Mouse (Mus musculus): ENCODE data around the gene Il31. TPM values are rescaled to one million over a fixed set of nuclear protein-coding genes. Genes with fewer than 3 reads are reported as not detected.

The Il31 gene
- polyA plus RNA-seq, 1 experiment from 2014 or later: not detected

DNA sequence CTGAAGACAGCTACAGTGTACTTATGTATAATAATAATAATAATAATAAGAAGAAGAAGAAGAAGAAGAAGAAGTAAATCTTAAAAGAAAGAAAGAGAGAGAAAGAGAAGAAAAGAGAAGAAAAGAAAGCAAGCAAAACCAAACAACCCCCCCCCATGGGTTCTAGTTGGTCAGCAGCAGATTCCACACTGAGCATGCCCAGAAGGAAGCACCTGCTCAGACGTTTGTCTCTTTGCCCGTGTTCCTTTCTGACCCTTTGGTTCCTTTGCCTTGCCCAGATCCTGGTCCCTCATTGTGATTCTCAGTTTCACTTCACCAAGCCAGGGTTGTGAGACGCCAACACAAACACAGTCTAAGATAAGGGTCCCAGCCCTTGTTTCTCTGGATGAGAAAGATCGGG is 12.7 kb upstream of the Il31 start:
- Histone ChIP-seq H3K4me1 (ENCODE audit: control insufficient read depth, insufficient read depth, low read length) (no peaks in the 10 kb centered on the region; the same call in 1 of the 2 replicates), H3K36me3 (ENCODE audit: control insufficient read depth, insufficient read depth, low read length) (no peaks in the 10 kb centered on the region), H3K9me3 (ENCODE audit: control insufficient read depth, low read length) (no peaks in the 10 kb centered on the region), H3K4me3 (ENCODE audit: low read depth, low read length) (no peak overlapping the region), H3K4me2 (ENCODE audit: low read depth, low read length) (no peak overlapping the region), H3K9ac (replicated peaks; ENCODE audit: low read depth, low read length) (no peak overlapping the region), H3K27me3 (ENCODE audit: control insufficient read depth, insufficient read depth, low read length) (no peaks in the 10 kb centered on the region), H3K27ac (ENCODE audit: low read depth, low read length) (no peak overlapping the region)
- no peak for ATAC-seq (ENCODE audit: low read depth)
- WGBS: 87% methylated on average over 4 of the region's 4 CpGs

DNA sequence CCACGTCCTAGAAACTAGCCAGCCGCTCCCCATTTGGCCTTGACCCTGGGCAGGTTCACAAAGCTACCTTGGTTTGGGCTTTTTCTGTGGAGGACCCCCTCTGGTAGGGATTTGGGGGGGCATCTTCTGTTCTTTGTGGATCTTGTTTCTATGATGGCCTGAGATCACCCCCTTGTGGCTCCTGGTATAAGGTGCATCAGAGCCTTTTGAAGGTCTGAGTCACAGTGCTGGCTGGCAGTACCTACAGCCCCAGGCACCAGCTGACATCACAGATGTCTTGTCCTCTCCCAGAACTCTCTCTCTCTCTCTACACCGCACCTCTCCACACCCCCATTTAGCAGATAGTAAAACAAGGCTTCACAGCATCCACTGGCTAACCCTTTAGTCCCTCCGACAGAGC is 10.4 kb upstream of the Il31 start:
- 45% methylated on average over 4 of the region's 4 CpGs for WGBS
- Histone ChIP-seq H3K27me3 (ENCODE audit: control insufficient read depth, insufficient read depth, low read length) (no peaks in the 10 kb centered on the region), H3K36me3 (ENCODE audit: control insufficient read depth, insufficient read depth, low read length) (no peaks in the 10 kb centered on the region), H3K9me3 (ENCODE audit: control insufficient read depth, low read length) (no peaks in the 10 kb centered on the region), H3K4me1 (ENCODE audit: control insufficient read depth, insufficient read depth, low read length) (no peaks in the 10 kb centered on the region; the same call in 1 of the 2 replicates), H3K4me2 (ENCODE audit: low read depth, low read length) (no peak overlapping the region), H3K27ac (ENCODE audit: low read depth, low read length) (no peak overlapping the region), H3K4me3 (ENCODE audit: low read depth, low read length) (no peak overlapping the region), H3K9ac (replicated peaks; ENCODE audit: low read depth, low read length) (no peak overlapping the region)
- ATAC-seq (ENCODE audit: low read depth): no peak

DNA sequence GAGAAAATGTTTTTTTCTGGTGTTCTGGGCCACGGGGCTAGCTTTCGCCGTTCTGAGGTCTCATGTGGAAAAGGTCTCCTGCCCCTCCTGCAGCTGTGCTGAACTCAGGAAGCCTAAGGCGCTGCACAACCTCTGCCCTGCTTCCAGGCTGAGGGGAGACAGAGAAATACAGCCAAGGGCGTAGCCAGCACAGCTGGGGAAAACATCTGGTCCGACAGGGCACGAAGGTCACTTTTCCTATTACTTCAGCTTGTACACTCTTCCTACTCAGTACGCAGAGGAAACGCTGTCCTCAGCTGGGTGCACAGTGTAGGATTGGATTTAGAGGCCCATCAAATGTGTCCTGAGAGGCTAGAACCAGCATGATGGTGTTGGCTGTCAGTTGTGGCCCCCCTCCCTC is 646 bp upstream of the Il31 start:
- Histone ChIP-seq H3K36me3 (ENCODE audit: control insufficient read depth, insufficient read depth, low read length) (no peaks in the 10 kb centered on the region), H3K9me3 (ENCODE audit: control insufficient read depth, low read length) (no peaks in the 10 kb centered on the region), H3K4me2 (ENCODE audit: low read depth, low read length) (no peak overlapping the region), H3K27ac (ENCODE audit: low read depth, low read length) (no peak overlapping the region), H3K27me3 (ENCODE audit: control insufficient read depth, insufficient read depth, low read length) (no peaks in the 10 kb centered on the region), H3K4me3 (ENCODE audit: low read depth, low read length) (no peak overlapping the region), H3K9ac (replicated peaks; ENCODE audit: low read depth, low read length) (no peak overlapping the region), H3K4me1 (ENCODE audit: control insufficient read depth, insufficient read depth, low read length) (0 out of 2 replicates have a peak, but pooled peaks cover 5% of the 10 kb centered on the region)
- 69% methylated on average over 9 of the region's 9 CpGs for WGBS
- ATAC-seq (ENCODE audit: low read depth): no peak

DNA sequence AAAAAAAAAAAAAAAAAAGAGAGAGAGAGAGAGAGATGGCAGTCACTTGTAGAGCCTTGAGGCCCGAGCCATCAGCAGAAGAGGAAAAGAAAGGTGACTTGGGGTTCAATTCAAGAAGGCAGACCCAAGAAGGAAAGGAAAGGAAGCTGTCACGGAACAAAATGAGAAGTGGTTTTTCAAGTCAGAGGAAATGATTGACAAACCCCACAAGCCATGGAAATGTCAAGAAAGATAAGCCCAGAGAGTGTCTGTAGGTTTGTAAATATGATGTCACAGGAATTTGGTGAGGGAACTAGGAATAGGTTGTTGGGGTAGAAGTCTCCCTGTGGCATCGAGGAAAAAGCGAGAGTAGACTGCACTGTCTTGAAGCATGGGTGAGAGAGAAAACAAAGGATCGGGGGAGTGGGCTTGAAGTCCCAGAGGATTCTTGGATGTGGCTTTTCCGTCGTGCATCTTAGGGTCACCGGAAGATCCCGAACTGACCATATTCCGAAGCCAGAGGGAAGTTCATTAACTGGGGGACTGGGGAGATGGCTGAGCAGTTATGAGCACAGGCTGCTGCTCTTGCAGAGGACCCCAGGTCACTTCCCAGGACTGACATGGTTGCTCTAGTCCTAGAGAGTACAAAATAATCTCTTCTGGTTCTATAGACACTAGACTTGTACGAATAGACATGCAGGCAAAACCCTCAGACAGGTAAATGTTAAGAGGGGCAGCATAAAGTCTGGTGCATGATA is 1.5 kb downstream of the Il31 start:
- ATAC-seq (ENCODE audit: low read depth): no peak

DNA sequence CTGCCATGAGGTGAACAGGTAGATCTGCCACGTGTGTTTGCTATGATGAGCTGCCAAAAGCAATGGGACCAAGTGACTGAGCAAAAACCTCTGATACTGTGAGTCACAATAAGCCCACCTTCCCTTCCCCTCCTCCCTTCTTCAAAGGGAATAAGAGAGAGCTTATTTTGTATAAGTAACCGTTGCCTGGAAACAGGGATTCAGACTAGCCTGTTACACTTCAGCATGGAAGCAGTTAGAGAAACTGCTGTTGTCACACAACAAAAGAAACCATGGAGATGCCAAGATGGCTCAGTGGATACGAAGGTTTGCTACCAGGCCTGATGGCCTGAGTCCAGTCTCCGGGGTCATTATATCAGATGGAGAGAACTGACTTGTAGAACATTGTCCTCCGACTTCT is 15.5 kb downstream of the Il31 start:
- Histone ChIP-seq H3K27me3 (ENCODE audit: control insufficient read depth, insufficient read depth, low read length) (no peaks in the 10 kb centered on the region), H3K4me2 (ENCODE audit: low read depth, low read length) (no peak overlapping the region), H3K9me3 (ENCODE audit: control insufficient read depth, low read length) (no peaks in the 10 kb centered on the region), H3K4me1 (ENCODE audit: control insufficient read depth, insufficient read depth, low read length) (no peaks in the 10 kb centered on the region), H3K4me3 (ENCODE audit: low read depth, low read length) (no peak overlapping the region), H3K27ac (ENCODE audit: low read depth, low read length) (no peak overlapping the region), H3K36me3 (ENCODE audit: control insufficient read depth, insufficient read depth, low read length) (no peaks in the 10 kb centered on the region), H3K9ac (replicated peaks; ENCODE audit: low read depth, low read length) (no peak overlapping the region)
- ATAC-seq (ENCODE audit: low read depth): no peak
- WGBS: 63% methylated on average over 5 of the region's 5 CpGs

More for the DNA sequence above, 1.5 kb downstream of the Il31 start:
- Histone ChIP-seq H3K27me3 (ENCODE audit: control insufficient read depth, insufficient read depth, low read length) (no peaks in the 10 kb centered on the region), H3K4me2 (ENCODE audit: low read depth, low read length) (no peak overlapping the region), H3K9ac (replicated peaks; ENCODE audit: low read depth, low read length) (no peak overlapping the region), H3K4me3 (ENCODE audit: low read depth, low read length) (no peak overlapping the region), H3K27ac (ENCODE audit: low read depth, low read length) (no peak overlapping the region), H3K9me3 (ENCODE audit: control insufficient read depth, low read length) (no peaks in the 10 kb centered on the region), H3K36me3 (ENCODE audit: control insufficient read depth, insufficient read depth, low read length) (no peaks in the 10 kb centered on the region), H3K4me1 (ENCODE audit: control insufficient read depth, insufficient read depth, low read length) (0 out of 2 replicates have a peak, but pooled peaks cover 5% of the 10 kb centered on the region)
- 87% methylated on average over 11 of the region's 11 CpGs for WGBS

DNA sequence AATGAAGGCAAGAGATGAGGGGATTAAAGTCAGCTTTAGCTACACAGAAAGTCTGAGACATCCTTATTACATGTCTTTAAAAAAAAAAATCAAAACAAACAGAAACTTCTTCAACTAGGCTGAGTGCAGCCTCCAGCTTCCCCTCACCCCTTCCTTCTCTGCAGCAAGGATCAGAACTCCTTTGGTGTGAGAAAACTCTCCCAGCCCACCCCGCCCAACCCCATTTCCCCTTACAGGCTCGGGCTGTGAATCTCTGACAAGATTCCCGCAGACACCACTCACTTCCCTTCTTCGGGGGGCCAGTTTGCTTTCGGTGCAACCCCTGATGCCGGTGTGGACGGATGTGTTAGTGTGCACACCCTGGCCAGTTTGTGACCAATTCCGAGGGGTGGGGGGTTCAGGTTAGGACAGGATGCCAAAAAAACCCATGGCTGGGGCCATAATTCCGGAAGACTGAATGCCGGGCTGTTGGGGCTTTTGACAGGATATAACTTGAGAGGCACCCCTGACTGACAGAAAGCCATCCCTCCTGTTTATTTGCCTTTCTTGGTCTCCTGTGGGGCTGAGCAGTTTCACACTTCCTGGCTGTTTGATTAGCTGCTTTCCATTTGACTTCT is 18.4 kb downstream of the Il31 start:
- no peak overlapping the region for H3K27ac ChIP-seq (ENCODE audit: low read depth, low read length)
- WGBS: 58% methylated on average over 10 of the region's 10 CpGs
- H3K4me3 ChIP-seq (ENCODE audit: low read depth, low read length): no peak overlapping the region
- no peaks in the 10 kb centered on the region for H3K4me1 ChIP-seq (ENCODE audit: control insufficient read depth, insufficient read depth, low read length)
- H3K27me3 ChIP-seq (ENCODE audit: control insufficient read depth, insufficient read depth, low read length): no peaks in the 10 kb centered on the region
- H3K4me2 ChIP-seq (ENCODE audit: low read depth, low read length): no peak overlapping the region
- no peak overlapping the region for H3K9ac ChIP-seq (replicated peaks; ENCODE audit: low read depth, low read length)
- ATAC-seq (ENCODE audit: low read depth): no peak
- H3K36me3 ChIP-seq (ENCODE audit: control insufficient read depth, insufficient read depth, low read length): no peaks in the 10 kb centered on the region
- H3K9me3 ChIP-seq (ENCODE audit: control insufficient read depth, low read length): no peaks in the 10 kb centered on the region

DNA sequence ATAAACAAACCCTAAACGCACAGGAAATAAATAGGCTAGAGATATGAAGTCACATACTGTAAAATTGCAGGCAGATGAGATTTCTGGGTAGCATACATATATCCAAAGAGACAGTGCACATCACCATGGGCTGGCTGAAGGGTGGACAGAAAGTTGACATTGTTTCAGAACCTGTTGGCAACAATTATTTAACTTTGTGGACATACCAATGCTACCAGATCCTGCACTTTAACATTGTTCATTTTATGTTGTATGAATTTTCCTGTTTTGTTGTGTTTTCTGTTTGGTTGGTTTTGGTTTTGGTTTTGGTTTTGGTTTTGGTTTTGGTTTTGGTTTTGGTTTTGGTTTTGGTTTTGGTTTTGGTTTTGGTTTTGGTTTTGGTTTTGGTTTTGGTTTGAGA is 24.7 kb downstream of the Il31 start:
- no peak for ATAC-seq (ENCODE audit: low read depth)
- Histone ChIP-seq H3K27ac (ENCODE audit: low read depth, low read length) (no peak overlapping the region), H3K36me3 (ENCODE audit: control insufficient read depth, insufficient read depth, low read length) (no peaks in the 10 kb centered on the region), H3K9me3 (ENCODE audit: control insufficient read depth, low read length) (no peaks in the 10 kb centered on the region), H3K4me1 (ENCODE audit: control insufficient read depth, insufficient read depth, low read length) (no peaks in the 10 kb centered on the region), H3K4me3 (ENCODE audit: low read depth, low read length) (no peak overlapping the region), H3K9ac (replicated peaks; ENCODE audit: low read depth, low read length) (no peak overlapping the region), H3K4me2 (ENCODE audit: low read depth, low read length) (no peak overlapping the region), H3K27me3 (ENCODE audit: control insufficient read depth, insufficient read depth, low read length) (no peaks in the 10 kb centered on the region)
- WGBS: 73% methylated on average over 1 of the region's 1 CpGs

DNA sequence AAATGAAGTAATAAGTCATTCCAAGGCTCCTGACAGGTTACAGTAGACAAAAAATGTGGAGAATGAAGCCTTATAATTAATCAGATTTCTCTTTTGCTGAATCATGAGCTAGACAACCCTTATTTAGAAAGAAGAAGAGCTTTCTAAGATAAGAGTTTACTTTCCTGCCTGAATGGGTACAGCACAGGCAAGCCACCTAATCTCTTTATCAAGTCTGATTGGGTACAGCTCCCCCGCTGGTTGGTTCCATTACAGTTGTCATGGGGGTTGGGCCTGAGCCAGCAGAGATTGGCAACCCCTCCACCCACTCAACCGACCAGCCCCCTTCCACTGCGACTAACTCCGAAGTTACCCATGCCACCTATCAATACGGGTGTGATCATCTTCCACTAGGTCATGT is 27.9 kb downstream of the Il31 start:
- Histone ChIP-seq H3K4me3 (ENCODE audit: low read depth, low read length) (no peak overlapping the region), H3K4me1 (ENCODE audit: control insufficient read depth, insufficient read depth, low read length) (no peaks in the 10 kb centered on the region), H3K9ac (replicated peaks; ENCODE audit: low read depth, low read length) (no peak overlapping the region), H3K4me2 (ENCODE audit: low read depth, low read length) (no peak overlapping the region), H3K27ac (ENCODE audit: low read depth, low read length) (no peak overlapping the region), H3K27me3 (ENCODE audit: control insufficient read depth, insufficient read depth, low read length) (no peaks in the 10 kb centered on the region), H3K9me3 (ENCODE audit: control insufficient read depth, low read length) (no peaks in the 10 kb centered on the region), H3K36me3 (ENCODE audit: control insufficient read depth, insufficient read depth, low read length) (0 out of 2 replicates have a peak, but pooled peaks cover 1% of the 10 kb centered on the region)
- ATAC-seq (ENCODE audit: low read depth): no peak
- WGBS: 71% methylated on average over 5 of the region's 5 CpGs

DNA sequence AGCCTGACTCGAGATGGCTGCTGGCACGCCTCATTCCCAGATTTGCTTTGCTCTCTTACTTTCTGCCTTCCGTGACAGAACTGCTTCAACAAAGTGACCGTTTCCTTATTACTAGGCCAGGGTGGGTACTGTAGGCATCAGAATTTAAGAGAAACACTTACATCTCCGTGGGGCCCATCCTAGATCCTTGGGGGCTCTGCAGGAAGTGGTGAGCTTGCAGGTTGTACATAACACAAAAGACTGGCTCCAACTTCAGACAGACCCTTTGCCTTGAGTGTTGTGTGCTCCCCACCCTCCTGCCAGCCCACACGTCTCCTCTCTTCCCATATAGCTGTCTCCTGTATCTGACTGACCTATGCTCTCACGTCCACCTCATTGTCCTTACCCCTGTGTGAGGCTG is 37.4 kb downstream of the Il31 start:
- H3K36me3 ChIP-seq (ENCODE audit: control insufficient read depth, insufficient read depth, low read length): peaks cover 55% of the 10 kb centered on the region
- no peaks in the 10 kb centered on the region for H3K27me3 ChIP-seq (ENCODE audit: control insufficient read depth, insufficient read depth, low read length)
- H3K9me3 ChIP-seq (ENCODE audit: control insufficient read depth, low read length): no peaks in the 10 kb centered on the region
- no peak for ATAC-seq (ENCODE audit: low read depth)
- no peak overlapping the region for H3K27ac ChIP-seq (ENCODE audit: low read depth, low read length)
- H3K4me2 ChIP-seq (ENCODE audit: low read depth, low read length): no peak overlapping the region
- H3K4me3 ChIP-seq (ENCODE audit: low read depth, low read length): no peak overlapping the region
- WGBS: 94% methylated on average over 7 of the region's 7 CpGs
- no peak overlapping the region for H3K9ac ChIP-seq (replicated peaks; ENCODE audit: low read depth, low read length)
- no peaks in the 10 kb centered on the region for H3K4me1 ChIP-seq (ENCODE audit: control insufficient read depth, insufficient read depth, low read length)

All from neural tube, embryonic 14.5 days (tissue).